Mouse (Mus musculus) CH12.LX (cell line): ENCODE results near the gene Bcas1. TPM values are rescaled to one million over a fixed set of nuclear protein-coding genes. Genes with fewer than 3 reads are reported as not detected.
A peak's percentile ranks its signal among the peaks of the same experiment; 100 is the strongest.

ENCODE experiments used
- DNase-seq: peaks from one replicate; pipeline ENCODE4 v3.0.0-alpha.2; 2013; ENCODE audit errors: extremely low read depth
- H3K27ac ChIP-seq: 2 replicates; pipeline ENCODE4 v1.5.1; 2012; ENCODE audit warnings: low read depth, mild to moderate bottlenecking, control low read depth, moderate library complexity; ENCODE audit not compliant: insufficient read depth
- H3K27me3 ChIP-seq: replicated peaks from 2 replicates; pipeline ENCODE3; 2012; ENCODE audit warnings: inconsistent platforms
- H3K36me3 ChIP-seq, 2 experiments: replicated peaks in 1 of 2; 2 replicates each; pipeline versions ENCODE3 to v1.6.1; 2012; ENCODE audit warnings: inconsistent platforms in 1 of 2, low read length in 1 of 2, mild to moderate bottlenecking in 1 of 2, mixed read lengths in 1 of 2, moderate library complexity in 1 of 2; ENCODE audit not compliant: control insufficient read depth in 1 of 2, insufficient read depth in 1 of 2
- H3K4me1 ChIP-seq, 2 experiments: 2 replicates each; pipeline ENCODE4 v1.6.1; 2012; ENCODE audit warnings: inconsistent platforms in 1 of 2, moderate library complexity in 1 of 2; ENCODE audit not compliant: insufficient read depth in 2 of 2, control insufficient read depth in 1 of 2
- H3K4me2 ChIP-seq: 2 replicates; pipeline ENCODE4 v1.6.1; 2012; ENCODE audit warnings: low read depth, mild to moderate bottlenecking, control low read depth; ENCODE audit not compliant: poor library complexity, insufficient read depth, severe bottlenecking
- H3K4me3 ChIP-seq, 3 experiments: fragments of 150-350 bp in 1 of 3; sonication (generic) in 1 of 3; replicated peaks in 1 of 3; 2 replicates each; pipeline versions ENCODE3 to v1.5.1; 2011 to 2012; ENCODE audit warnings: low read depth in 2 of 3, low read length in 2 of 3, mild to moderate bottlenecking in 2 of 3, moderate library complexity in 2 of 3, control low read depth in 1 of 3, improper control_type of control experiment in 1 of 3, inconsistent platforms in 1 of 3, mixed read lengths in 1 of 3; ENCODE audit not compliant: poor library complexity in 1 of 3
- H3K79me2 ChIP-seq: replicated peaks from 2 replicates; pipeline ENCODE4 v1.6.1; 2012; ENCODE audit warnings: mild to moderate bottlenecking, moderate library complexity; ENCODE audit not compliant: control insufficient read depth, poor library complexity, insufficient read depth, severe bottlenecking; ENCODE audit errors: extremely low read depth
- H3K9ac ChIP-seq: 2 replicates; pipeline ENCODE4 v1.6.1; 2012; ENCODE audit warnings: low read depth, mild to moderate bottlenecking, control low read depth, moderate library complexity; ENCODE audit not compliant: insufficient read depth
- H3K9me3 ChIP-seq: replicated peaks from 2 replicates; pipeline ENCODE3; 2012; ENCODE audit warnings: low read length, inconsistent platforms, mixed read lengths
- BHLHE40 ChIP-seq: IDR thresholded peaks from 2 replicates; pipeline ENCODE4 v1.6.1; 2011; ENCODE audit warnings: mild to moderate bottlenecking, low read depth, low read length, improper control_type of control experiment
- CHD1 ChIP-seq: IDR thresholded peaks from 2 replicates; pipeline ENCODE4 v1.6.1; 2012; ENCODE audit warnings: low read depth, low read length, improper control_type of control experiment, inconsistent platforms
- CHD2 ChIP-seq: IDR thresholded peaks from 2 replicates; pipeline ENCODE4 v1.6.1; 2011; ENCODE audit warnings: low read length, improper control_type of control experiment
- CTCF ChIP-seq, 2 experiments: IDR thresholded peaks in 1 of 2; conservative IDR thresholded peaks in 1 of 2; 2 replicates each; pipeline ENCODE4 v1.5.1; 2011 to 2012; ENCODE audit warnings: low read depth in 2 of 2, low read length in 2 of 2, improper control_type of control experiment in 1 of 2, inconsistent platforms in 1 of 2, mild to moderate bottlenecking in 1 of 2, moderate library complexity in 1 of 2
- E2F4 ChIP-seq: IDR thresholded peaks from 2 replicates; pipeline ENCODE4 v1.6.1; 2011; ENCODE audit warnings: low read depth, low read length, improper control_type of control experiment; ENCODE audit not compliant: insufficient replicate concordance
- ELF1 ChIP-seq: IDR thresholded peaks from 2 replicates; pipeline ENCODE4 v1.6.1; 2014; ENCODE audit warnings: low read depth, mild to moderate bottlenecking, inconsistent platforms, low read length, improper control_type of control experiment
- EP300 ChIP-seq: IDR thresholded peaks from 2 replicates; pipeline ENCODE4 v1.6.1; 2011; ENCODE audit warnings: low read length, improper control_type of control experiment
- ETS1 ChIP-seq: conservative IDR thresholded peaks from 2 replicates; pipeline ENCODE4 v1.6.1; 2012; ENCODE audit warnings: low read depth, mild to moderate bottlenecking, inconsistent platforms, low read length, improper control_type of control experiment, moderate library complexity
- GABPA ChIP-seq: IDR thresholded peaks from 2 replicates; pipeline ENCODE4 v1.6.1; 2012; ENCODE audit warnings: low read depth, low read length, improper control_type of control experiment, inconsistent platforms; ENCODE audit not compliant: insufficient replicate concordance
- IRF4 ChIP-seq: IDR thresholded peaks from 2 replicates; pipeline ENCODE4 v1.6.1; 2014; ENCODE audit warnings: low read depth, mild to moderate bottlenecking, inconsistent platforms, low read length, improper control_type of control experiment
- JUN ChIP-seq: IDR thresholded peaks from 2 replicates; pipeline ENCODE4 v1.6.1; 2011; ENCODE audit warnings: low read depth, mild to moderate bottlenecking, low read length, improper control_type of control experiment, moderate library complexity; ENCODE audit not compliant: insufficient read depth
- KAT2A ChIP-seq: IDR thresholded peaks from 2 replicates; pipeline ENCODE4 v1.6.1; 2012; ENCODE audit warnings: low read length, improper control_type of control experiment, inconsistent platforms; ENCODE audit not compliant: insufficient replicate concordance
- MAFK ChIP-seq: IDR thresholded peaks from 2 replicates; pipeline ENCODE4 v1.6.1; 2011; ENCODE audit warnings: low read length, improper control_type of control experiment; ENCODE audit not compliant: insufficient replicate concordance
- MAX ChIP-seq: IDR thresholded peaks from 2 replicates; pipeline ENCODE4 v1.6.1; 2011; ENCODE audit warnings: low read length, improper control_type of control experiment
- MXI1 ChIP-seq: IDR thresholded peaks from 2 replicates; pipeline ENCODE4 v1.6.1; 2011; ENCODE audit warnings: mild to moderate bottlenecking, low read depth, low read length, improper control_type of control experiment
- MYC ChIP-seq: IDR thresholded peaks from 2 replicates; pipeline ENCODE4 v1.6.1; 2011; ENCODE audit warnings: low read depth, mild to moderate bottlenecking, improper control_type of control experiment, low read length
- NELFE ChIP-seq: IDR thresholded peaks from 2 replicates; pipeline ENCODE4 v1.6.1; 2011; ENCODE audit warnings: low read depth, low read length, improper control_type of control experiment
- NRF1 ChIP-seq: IDR thresholded peaks from 2 replicates; pipeline ENCODE4 v1.6.1; 2014; ENCODE audit warnings: low read depth, mild to moderate bottlenecking, inconsistent platforms, low read length, improper control_type of control experiment, moderate library complexity
- PAX5 ChIP-seq: IDR thresholded peaks from 2 replicates; pipeline ENCODE4 v1.6.1; 2012; ENCODE audit warnings: low read length, inconsistent platforms, mixed read lengths
- POLR2A ChIP-seq: IDR thresholded peaks from 2 replicates; pipeline ENCODE4 v1.6.1; 2011; ENCODE audit warnings: low read depth, mild to moderate bottlenecking, improper control_type of control experiment, low read length
- POLR2AphosphoS2 ChIP-seq: IDR thresholded peaks from 2 replicates; pipeline ENCODE4 v1.6.1; 2011; ENCODE audit warnings: low read depth, low read length, improper control_type of control experiment
- RCOR1 ChIP-seq: conservative IDR thresholded peaks from 2 replicates; pipeline ENCODE4 v1.6.1; 2012; ENCODE audit warnings: low read depth, mild to moderate bottlenecking, inconsistent platforms, low read length, improper control_type of control experiment
- SMC3 ChIP-seq: IDR thresholded peaks from 2 replicates; pipeline ENCODE4 v1.6.1; 2011; ENCODE audit warnings: low read depth, low read length, improper control_type of control experiment
- TBP ChIP-seq: conservative IDR thresholded peaks from 2 replicates; pipeline ENCODE4 v1.6.1; 2011; ENCODE audit warnings: low read depth, low read length, improper control_type of control experiment
- TCF12 ChIP-seq: IDR thresholded peaks from 2 replicates; pipeline ENCODE4 v1.6.1; 2014; ENCODE audit warnings: low read depth, mild to moderate bottlenecking, inconsistent platforms, low read length, improper control_type of control experiment
- UBTF ChIP-seq: IDR thresholded peaks from 2 replicates; pipeline ENCODE4 v1.6.1; 2012; ENCODE audit warnings: low read depth, mild to moderate bottlenecking, inconsistent platforms, low read length, improper control_type of control experiment, moderate library complexity
- USF1 ChIP-seq: IDR thresholded peaks from 2 replicates; pipeline ENCODE4 v1.6.1; 2014; ENCODE audit warnings: low read depth, mild to moderate bottlenecking, inconsistent platforms, low read length, improper control_type of control experiment
- USF2 ChIP-seq: conservative IDR thresholded peaks from 2 replicates; pipeline ENCODE4 v1.6.1; 2011; ENCODE audit warnings: low read depth, low read length, improper control_type of control experiment
- ZC3H11A ChIP-seq: IDR thresholded peaks from 2 replicates; pipeline ENCODE4 v1.6.1; 2012; ENCODE audit warnings: low read depth, mild to moderate bottlenecking, inconsistent platforms, low read length, improper control_type of control experiment
- ZKSCAN1 ChIP-seq: IDR thresholded peaks from 2 replicates; pipeline ENCODE4 v1.6.1; 2012; ENCODE audit warnings: low read depth, inconsistent platforms, low read length, improper control_type of control experiment, borderline replicate concordance
- ZMIZ1 ChIP-seq: IDR thresholded peaks from 2 replicates; pipeline ENCODE4 v1.6.1; 2012; ENCODE audit warnings: low read depth, mild to moderate bottlenecking, inconsistent platforms, low read length, improper control_type of control experiment
- ZNF384 ChIP-seq: IDR thresholded peaks from 2 replicates; pipeline ENCODE4 v1.6.1; 2012; ENCODE audit warnings: low read depth, low read length, improper control_type of control experiment, inconsistent platforms
- dilution Hi-C: fragments of 300-500 bp; cut with MboI; formaldehyde crosslinking; loops from 2 replicates; pipeline ENCODE4 v1.14.3; 2020; ENCODE audit warnings: low sequenced_read_pairs; ENCODE audit not compliant: extremely low pct_unique_long_range_greater_than_20kb, extremely low pct_ligation_motif_present
- in situ Hi-C: fragments of 300-500 bp; cut with MboI; formaldehyde crosslinking; loops from 3 replicates; pipeline ENCODE4 v1.14.3; 2019; ENCODE audit warnings: low sequenced_read_pairs, low pct_ligation_motif_present, low pct_unique_long_range_greater_than_20kb, mixed read lengths
- polyA plus RNA-seq: library from polyadenylated mRNA; unstranded; fragments of >175 nt; gene quantifications from 2 replicates; pipeline ENCODE4 v1.2.1, GENCODE M21; 2012; ENCODE audit warnings: low read depth; ENCODE audit not compliant: insufficient read length
- total RNA-seq, 2 experiments: library from RNA; depleted of rRNA; stranded (reverse); fragments of 300-350 nt in 1 of 2; fragments of >200 nt in 1 of 2; gene quantifications; 2 replicates each; pipeline ENCODE4 v1.2.3; 2012 to 2014

Bcas1 gene
- total and polyA plus RNA-seq, 3 experiments = 0.17 TPM; not detected in 2

GRCm38 (mm10) chr2:170323925-170324347 is 103.7 kb downstream of the Bcas1 start:
- H3K27me3 ChIP-seq = no peaks in the 10 kb centered on the region
- H3K79me2 ChIP-seq = no peaks in the 10 kb centered on the region
- H3K4me1 ChIP-seq = peaks cover 0 to 28% of the 10 kb centered on the region in 2 experiments; a peak in 3 of 4 replicates
- no peak overlapping the region for H3K27ac ChIP-seq
- H3K9me3 ChIP-seq = no peaks in the 10 kb centered on the region
- TF ChIP-seq GABPA (no peak), USF2 (no peak), USF1 (no peak), MAFK (no peak), PAX5 (no peak), POLR2AphosphoS2 (no peak), SMC3 (no peak)
- TF ChIP-seq, all 38 proteins: peak for 0
- Histone ChIP-seq H3K4me2 (no peak overlapping the region), H3K4me3 (no peak overlapping the region), H3K36me3 (no peaks in the 10 kb centered on the region), H3K9ac (no peak overlapping the region)
- no peak for DNase-seq
- dilution Hi-C loops (no loop called here), in situ Hi-C loops (no loop called here)

GRCm38 (mm10) chr2:170322013-170322414 is 105.6 kb downstream of the Bcas1 start:
- H3K79me2 ChIP-seq = no peaks in the 10 kb centered on the region
- H3K27me3 ChIP-seq = no peaks in the 10 kb centered on the region
- peak overlapping the region; percentile 86 for H3K9ac ChIP-seq
- peak; percentile 95 for DNase-seq
- dilution Hi-C loops (no loop called here), in situ Hi-C loops (no loop called here)
- H3K4me2 ChIP-seq = peak overlapping the region; percentile 96
- H3K36me3 ChIP-seq = no peaks in the 10 kb centered on the region
- peak overlapping the region; percentile 99 for H3K27ac ChIP-seq
- peaks cover 0 to 28% of the 10 kb centered on the region in 2 experiments; a peak in 3 of 4 replicates for H3K4me1 ChIP-seq
- H3K4me3 ChIP-seq = peak overlapping the region in 2 of 3 experiments; percentile 11 to 48
- H3K9me3 ChIP-seq = peaks cover 9% of the 10 kb centered on the region
- TF ChIP-seq ZKSCAN1 = no peak
- TF ChIP-seq NRF1 = no peak; the same call in 1 of the 2 replicates
- TF ChIP-seq GABPA = no peak
- TF ChIP-seq ETS1 = peak; percentile 98
- peak; percentile 66 for TF ChIP-seq ZNF384
- TF ChIP-seq TBP = 0 out of 2 replicates have a peak, but pooled peaks have one; percentile 30
- TF ChIP-seq MYC = peak; percentile 83
- no peak for TF ChIP-seq ZC3H11A
- TF ChIP-seq PAX5 = no peak
- peak; percentile 95 for TF ChIP-seq CHD2
- TF ChIP-seq NELFE = peak; percentile 64; the same call in 1 of the 2 replicates
- no peak for TF ChIP-seq USF1
- peak; percentile 93 for TF ChIP-seq BHLHE40
- no peak for TF ChIP-seq USF2
- no peak for TF ChIP-seq MXI1
- no peak for TF ChIP-seq CHD1
- TF ChIP-seq MAX = peak; percentile 68
- no peak; the same call in 1 of the 2 replicates for TF ChIP-seq E2F4
- TF ChIP-seq JUN = peak; percentile 87
- TF ChIP-seq IRF4 = peak; percentile 99
- peak; percentile 98 for TF ChIP-seq EP300
- no peak for TF ChIP-seq CTCF (conservative IDR thresholded peaks at IDR 0.05 in 1 of 2, IDR thresholded peaks at IDR 0.05 in 1 of 2; ENCODE audit: low read depth in 2 of 2, low read length in 2 of 2)
- TF ChIP-seq MAFK = peak; percentile 87
- TF ChIP-seq UBTF = no peak
- peak; percentile 97 for TF ChIP-seq RCOR1
- peak; percentile 98 for TF ChIP-seq TCF12
- TF ChIP-seq SMC3 = peak; percentile 28; the same call in 1 of the 2 replicates
- peak; percentile 42 for TF ChIP-seq POLR2A
- no peak for TF ChIP-seq ZMIZ1
- peak; percentile 27; the same call in 1 of the 2 replicates for TF ChIP-seq ELF1
- TF ChIP-seq KAT2A = 0 out of 2 replicates have a peak, but pooled peaks have one; percentile 65
